Mouse (Mus musculus): ENCODE measurements around the gene Tax1bp1.

Tax1bp1 gene

DNA sequence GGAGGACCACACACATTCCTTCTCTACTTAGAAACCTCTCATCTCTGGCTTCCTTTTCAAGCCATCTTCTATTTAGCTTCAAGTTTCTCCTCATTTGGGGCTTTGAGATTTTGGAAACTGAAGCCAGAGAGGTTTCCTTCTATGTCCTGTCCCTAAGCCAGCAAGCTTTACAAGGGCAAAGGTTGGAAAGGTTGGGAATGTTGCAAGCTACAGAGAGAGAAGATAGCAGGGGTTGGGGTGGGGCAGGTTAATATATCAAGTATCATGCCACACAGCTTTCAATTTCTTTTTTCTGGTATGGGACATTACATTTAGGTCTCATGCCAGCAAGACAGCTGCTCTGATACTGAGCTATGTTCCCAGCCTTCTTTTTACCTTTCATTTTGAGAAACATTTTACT lies 8.2 kb upstream of the Tax1bp1 start:
- peak; percentile 57 for DNase-seq (ENCODE audit: low spot score)

DNA sequence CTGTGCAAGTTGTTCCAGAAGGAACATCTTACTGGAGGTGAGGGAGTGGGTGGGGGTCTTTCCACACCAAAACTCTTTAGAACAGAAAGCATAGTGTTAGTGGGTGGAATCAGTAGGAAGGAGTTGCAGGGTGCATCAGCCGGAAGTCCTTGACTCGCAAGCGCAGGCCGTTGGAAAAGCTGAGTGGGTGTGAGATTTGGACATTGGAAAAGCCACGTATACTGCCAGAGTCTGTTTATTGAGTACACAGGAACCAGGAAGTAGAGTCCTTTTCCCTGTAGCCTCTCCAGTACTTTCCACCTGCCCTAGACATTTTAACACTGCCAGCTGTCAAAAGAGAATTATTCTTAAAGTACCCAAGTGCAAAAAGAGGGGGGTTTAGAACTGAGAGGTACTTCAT lies 5.7 kb upstream of the Tax1bp1 start:
- no peak for DNase-seq (ENCODE audit: low spot score)

DNA sequence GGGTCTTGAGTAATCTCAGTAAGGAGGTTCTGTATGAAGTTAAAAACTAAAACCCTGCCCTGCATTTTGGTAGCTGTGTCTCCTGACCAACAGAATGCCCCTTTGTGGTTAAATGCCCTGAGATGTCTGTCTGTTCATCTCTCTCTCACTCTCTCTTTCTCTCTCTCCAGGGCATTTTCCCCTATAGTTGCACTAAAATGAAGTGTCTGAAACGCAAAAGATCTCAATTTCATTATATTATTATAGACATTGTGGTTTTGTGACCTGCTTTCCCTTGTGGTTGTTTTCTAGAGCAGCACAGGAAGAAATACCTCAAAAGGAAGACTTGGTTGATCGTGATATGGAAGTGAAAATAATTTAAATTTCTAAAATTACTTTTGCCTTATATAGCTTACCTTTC lies 966 bp upstream of the Tax1bp1 start:
- DNase-seq (ENCODE audit: low spot score) = no peak

- peak; percentile 86 for DNase-seq (ENCODE audit: low spot score)
Measured at GRCm38 (mm10) chr6:52713897-52714509, 474 bp downstream of the Tax1bp1 start.

DNA sequence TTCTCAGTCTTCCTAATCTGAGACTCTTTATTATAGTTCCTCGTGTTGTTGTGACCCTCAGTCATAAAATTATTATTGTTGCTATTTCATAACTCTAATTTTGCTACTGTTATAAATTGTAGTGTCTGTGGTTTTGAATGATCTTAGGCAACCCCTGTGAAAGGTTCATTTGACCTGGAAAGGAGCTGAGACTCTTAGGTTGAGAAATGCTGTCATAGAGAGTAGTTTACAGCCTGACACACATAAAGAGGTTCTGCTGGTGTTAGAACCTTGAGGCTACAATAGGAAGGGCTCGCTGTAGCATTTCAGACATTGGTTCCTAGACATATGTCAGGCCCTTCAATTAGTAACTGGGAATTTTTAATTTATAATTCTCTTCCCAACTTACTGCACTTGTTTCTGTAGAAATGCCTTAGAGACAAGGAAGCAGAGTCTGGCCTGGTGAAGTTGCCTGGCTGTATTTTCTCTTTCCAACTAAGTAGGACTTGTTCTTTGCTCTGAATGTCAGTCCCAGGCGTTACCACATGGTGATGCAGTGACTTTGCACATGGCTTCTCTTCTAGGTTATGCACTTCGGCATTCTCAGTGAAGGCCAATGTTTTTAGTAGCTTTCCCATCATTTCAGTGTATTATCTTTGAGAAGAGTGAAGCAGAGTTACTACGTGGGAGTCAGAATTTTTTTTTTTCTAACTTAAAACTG lies 4.1 kb downstream of the Tax1bp1 start:
- DNase-seq (ENCODE audit: low spot score) = no peak

- DNase-seq (ENCODE audit: low spot score) = peak; percentile 30
Measured at GRCm38 (mm10) chr6:52724805-52725439, 11.4 kb downstream of the Tax1bp1 start.

DNA sequence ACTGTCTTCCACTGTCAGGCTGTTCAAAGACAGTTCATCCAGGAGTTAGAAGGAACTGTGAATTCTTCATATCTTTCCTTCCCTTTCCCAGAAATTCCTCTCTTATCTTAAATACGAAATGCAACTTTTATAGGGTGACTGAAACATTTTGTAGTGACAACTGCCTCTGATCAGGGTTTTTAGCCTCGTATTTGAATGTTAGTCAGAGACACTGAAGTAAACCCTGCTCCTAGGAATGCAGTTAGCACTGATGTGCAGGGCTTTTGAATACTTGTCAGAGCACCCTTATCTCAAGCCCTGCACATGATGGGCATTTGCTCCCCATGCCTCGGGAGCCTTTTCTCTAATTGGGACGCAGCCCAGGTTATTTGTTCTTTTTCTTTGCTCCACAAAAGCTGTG lies 16.8 kb downstream of the Tax1bp1 start:
- DNase-seq (ENCODE audit: low spot score) = no peak

DNA sequence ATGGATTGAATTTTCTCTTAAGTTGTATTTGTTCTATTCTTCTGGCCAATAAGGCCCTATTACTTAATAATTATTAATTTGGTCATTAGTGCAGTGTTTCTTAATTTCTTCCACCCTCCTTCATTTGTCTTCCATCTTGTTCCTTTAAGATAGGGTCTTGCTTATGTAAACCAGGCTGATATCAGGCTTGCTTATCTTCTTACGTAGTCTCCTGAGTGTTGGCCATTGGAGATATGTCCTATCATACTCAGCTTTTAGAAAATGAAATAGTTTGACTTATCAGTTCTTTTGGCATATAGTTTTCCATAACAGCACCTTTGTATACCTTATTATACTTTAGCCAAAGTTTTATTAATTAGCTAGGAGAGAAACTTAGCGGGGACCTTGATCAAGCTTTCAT lies 21.1 kb downstream of the Tax1bp1 start:
- DNase-seq (ENCODE audit: low spot score) = no peak

DNA sequence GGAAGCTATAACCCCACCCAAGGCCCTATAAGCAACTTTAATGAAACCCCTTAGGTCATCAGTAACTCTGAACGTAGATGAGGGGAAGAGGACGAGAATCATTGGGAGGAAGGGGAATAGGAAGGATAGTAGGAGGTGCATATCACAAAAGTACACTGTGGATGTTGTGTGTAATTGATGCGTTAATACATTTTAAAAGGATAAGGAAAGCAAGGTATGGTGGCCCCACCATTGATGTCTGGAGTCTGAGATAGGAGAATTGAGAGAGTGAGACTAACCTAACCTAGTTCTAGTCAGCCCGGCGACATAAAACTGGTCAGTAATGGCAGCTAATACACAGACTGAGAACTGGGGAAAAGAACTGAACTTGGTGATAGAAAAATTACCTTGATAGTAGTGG lies 39.3 kb downstream of the Tax1bp1 start:
- DNase-seq (ENCODE audit: low spot score) = no peak

- DNase-seq (ENCODE audit: low spot score) = no peak
Measured at GRCm38 (mm10) chr6:52765206-52765605, 51.7 kb downstream of the Tax1bp1 start.

- DNase-seq (ENCODE audit: low spot score) = no peak
Measured at GRCm38 (mm10) chr6:52770789-52771188, 57.3 kb downstream of the Tax1bp1 start.

DNA sequence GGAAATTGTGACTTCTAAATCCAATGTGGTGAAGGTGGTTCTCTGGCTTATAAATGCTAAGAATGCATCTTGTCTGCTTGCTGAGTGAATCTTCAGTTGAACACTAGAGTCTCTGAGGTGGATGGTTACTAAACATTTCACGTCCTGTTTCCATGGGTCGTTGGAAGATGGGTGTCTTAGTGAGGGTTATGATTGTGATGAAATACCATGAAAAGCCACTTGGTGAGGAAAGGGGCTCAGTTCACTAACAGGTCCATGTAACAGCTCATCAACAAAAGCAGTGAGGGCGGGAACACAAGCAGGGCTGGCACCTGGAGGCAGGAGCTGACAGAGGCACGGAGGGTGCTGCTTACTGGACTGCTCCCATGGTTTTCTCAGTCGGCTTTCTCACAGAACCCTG lies 59.6 kb downstream of the Tax1bp1 start:
- DNase-seq (ENCODE audit: low spot score) = no peak

DNA sequence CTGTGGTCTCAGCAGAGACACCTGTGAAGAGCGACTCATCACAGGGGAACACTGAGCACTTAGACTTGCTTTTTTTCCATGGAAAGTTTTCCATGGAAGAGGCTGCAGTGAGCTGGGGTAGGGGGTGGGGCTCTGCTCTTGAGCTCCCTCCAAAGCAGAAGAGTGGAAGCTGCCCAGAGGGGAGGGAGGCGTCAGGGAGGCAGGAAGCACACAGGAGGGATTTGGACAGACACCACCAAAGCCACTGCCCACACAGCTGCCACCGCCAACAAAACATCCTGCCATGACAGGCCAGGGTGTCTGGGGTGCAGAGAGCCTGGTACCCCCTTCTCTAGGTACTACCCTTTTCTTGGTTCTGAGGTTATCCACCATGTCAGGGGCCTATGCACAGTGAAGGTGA lies 61.8 kb downstream of the Tax1bp1 start:
- no peak for DNase-seq (ENCODE audit: low spot score)

DNA sequence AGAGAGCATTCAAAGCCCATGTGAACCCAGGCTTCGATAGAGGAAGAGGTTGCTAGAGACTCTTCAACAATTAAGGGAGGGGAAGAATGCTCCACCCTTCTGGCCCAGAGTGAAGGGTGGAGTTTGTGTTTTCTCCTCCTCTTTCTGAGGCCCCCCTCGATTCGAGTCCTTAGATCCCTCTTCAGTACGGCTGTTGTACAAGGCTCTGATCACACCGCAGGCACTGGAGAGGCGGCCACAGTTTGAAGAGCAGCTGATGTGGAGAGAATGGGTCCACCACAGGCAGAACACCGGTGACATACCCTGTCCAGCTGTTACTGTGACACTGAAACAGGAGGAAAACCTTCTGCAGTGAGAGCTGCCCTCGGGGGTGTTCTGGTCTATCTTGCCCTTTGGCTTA lies 62.4 kb downstream of the Tax1bp1 start:
- DNase-seq (ENCODE audit: low spot score) = no peak

GRCm38 (mm10) chr6:52777034-52777433 lies 63.5 kb downstream of the Tax1bp1 start:
- no peak for DNase-seq (ENCODE audit: low spot score)

GRCm38 (mm10) chr6:52778523-52778922 lies 65.0 kb downstream of the Tax1bp1 start:
- DNase-seq (ENCODE audit: low spot score) = no peak

GRCm38 (mm10) chr6:52779546-52779945 lies 66.0 kb downstream of the Tax1bp1 start:
- DNase-seq (ENCODE audit: low spot score) = no peak

- DNase-seq (ENCODE audit: low spot score) = no peak
Measured at GRCm38 (mm10) chr6:52790316-52790715, 76.8 kb downstream of the Tax1bp1 start.

DNA sequence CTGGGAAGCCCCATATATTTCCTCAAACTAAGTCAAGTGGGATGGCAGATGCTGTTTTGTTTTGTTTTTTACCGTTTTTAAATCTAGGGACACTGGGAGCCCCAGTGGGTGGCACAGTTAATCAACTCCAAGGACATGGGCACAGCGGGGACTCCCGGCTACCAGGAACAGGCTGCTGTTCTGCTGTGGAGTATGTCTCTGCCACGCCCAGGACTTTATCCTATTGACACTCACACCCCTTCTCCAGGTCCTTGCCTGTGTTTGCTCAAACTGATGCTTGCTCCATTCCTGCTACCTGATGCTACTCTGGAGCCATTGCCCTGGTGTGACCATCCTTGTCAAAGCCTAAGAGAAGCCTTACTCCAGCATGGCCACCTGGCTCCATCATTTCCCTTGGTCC lies 77.3 kb downstream of the Tax1bp1 start:
- no peak for DNase-seq (ENCODE audit: low spot score)

GRCm38 (mm10) chr6:52792455-52792854 lies 78.9 kb downstream of the Tax1bp1 start:
- DNase-seq (ENCODE audit: low spot score) = no peak

DNA sequence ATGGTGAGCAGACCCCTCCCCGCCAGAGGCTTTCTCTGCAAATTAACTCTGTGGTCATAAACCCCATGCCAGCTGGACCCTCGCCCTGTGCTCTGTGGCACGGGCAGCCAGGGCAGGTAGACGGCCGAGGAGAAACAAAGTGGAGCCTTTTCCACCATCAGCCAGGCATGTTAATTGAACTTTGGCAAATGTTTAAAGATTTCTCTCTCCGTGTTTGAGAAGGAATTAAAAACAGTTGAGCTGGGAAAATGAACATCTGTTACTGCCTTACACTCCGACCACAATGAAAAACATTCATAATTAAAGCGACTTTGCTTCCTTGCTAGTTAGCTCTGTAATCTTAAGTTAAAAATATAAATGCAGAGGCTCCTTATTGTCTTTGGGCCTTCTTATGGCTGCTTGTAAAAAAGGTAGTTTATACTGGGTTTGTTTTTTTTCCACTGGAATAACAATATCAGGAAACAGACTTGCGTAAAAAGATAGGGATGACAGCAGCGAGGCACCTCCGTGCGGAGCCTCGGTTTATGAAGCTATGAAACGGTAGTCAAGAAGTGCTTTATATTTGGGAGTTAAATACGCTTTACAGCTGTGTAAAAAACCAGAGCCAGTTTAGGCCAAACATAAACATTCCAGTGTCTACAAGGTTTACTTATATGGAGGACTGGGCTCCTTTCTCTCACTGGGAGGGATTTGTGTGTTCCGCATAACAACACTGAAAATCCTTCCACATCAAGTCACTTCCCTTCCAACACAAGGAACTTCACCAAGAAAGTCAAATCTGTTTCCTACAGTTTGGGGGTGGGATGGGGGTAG lies 81.7 kb downstream of the Tax1bp1 start:
- DNase-seq (ENCODE audit: low spot score) = peak; percentile 26

DNA sequence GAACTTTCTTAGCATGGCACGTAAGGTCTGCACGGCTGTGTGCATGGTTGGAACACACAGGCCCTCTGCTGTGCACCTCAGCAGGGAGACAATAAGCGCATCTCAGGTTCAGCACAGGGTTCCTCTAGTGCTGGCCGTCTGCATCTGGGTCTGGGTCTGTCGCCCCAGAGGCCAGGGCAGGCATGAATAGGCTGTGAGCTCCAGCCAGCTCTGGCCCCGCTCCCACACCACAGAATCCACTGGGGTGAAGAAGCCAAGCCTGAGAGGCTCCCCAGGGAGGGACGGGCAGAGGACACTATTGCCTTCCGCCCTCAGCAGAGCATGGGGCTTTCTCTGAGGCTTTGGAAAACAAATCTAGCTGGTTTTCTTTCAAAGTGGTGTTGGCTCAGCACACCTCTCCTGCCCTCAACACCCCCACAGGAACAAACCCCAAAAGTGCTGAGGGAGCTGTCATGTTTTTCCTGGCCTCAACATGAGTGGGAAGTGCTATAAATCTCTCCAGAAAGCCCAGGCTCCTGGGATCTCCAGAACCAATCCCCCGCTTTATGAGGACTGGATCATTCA lies 82.6 kb downstream of the Tax1bp1 start:
- DNase-seq (ENCODE audit: low spot score) = peak; percentile 4

Measured in yolk sac, embryonic 10.5 days (tissue).